Mouse (Mus musculus): ENCODE measurements around the gene Uhrf1. TPM values are rescaled to one million over a fixed set of nuclear protein-coding genes. Genes with fewer than 3 reads are reported as not detected.

The Uhrf1 gene
- polyA plus RNA-seq, 1 experiment from 2014 or later = 13.6 TPM

GRCm38 (mm10) chr17:56300186-56300585 lies 2.9 kb upstream of the Uhrf1 start, which contains the start of gene Arrdc5:
Gene Arrdc5 (minus strand): TSS chr17:56300286.
- no peak within 1 kb of the TSS for H3K27ac ChIP-seq
- WGBS (ENCODE audit: missing documents) = 85% methylated on average over 9 of the region's 9 CpGs
- H3K36me3 ChIP-seq (ENCODE audit: inconsistent target) = no peaks in the 10 kb centered on the region
- H3K4me3 ChIP-seq (ENCODE audit: inconsistent target) = no peak within 1 kb of the TSS
- peaks cover 11% of the 10 kb centered on the region for H3K79me2 ChIP-seq (ENCODE audit: inconsistent target)

DNA sequence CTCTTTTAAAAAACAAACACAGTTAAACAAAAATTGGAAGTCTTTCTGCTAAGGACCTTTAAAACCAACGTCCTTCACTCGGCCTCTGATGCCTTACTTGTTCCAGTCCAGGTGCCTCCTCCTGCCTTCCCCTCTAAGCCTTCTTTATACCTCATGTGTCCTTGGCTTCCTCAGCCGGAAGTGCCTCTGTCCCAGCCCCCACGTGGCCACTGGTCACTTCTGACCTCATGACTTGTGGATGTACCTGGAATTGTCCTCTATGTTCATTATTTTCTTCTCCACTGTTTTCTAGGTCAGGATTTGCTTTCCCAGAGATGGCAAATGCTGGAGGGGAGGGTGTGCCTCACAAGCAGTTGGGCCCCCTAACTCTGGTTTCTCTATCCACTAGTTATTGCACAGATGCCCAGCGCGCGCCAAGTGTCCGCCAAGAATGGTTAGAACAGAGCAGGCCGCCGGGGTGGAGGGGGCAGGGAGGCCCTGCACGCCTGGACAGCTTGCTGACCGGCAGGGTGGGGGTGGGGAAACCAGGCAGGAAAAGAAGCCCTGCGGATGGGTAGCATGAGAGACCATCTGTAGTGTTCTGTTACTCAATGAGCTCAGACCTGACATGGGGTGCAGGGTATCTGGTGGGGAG lies 641 bp upstream of the Uhrf1 start:
- Histone ChIP-seq H3K36me3 (ENCODE audit: inconsistent target) (no peaks in the 10 kb centered on the region), H3K27ac (peak overlapping the region; percentile 82), H3K4me3 (ENCODE audit: inconsistent target) (no peak overlapping the region), H3K79me2 (ENCODE audit: inconsistent target) (peaks cover 34% of the 10 kb centered on the region)
- 80% methylated on average over 12 of the region's 13 CpGs for WGBS (ENCODE audit: missing documents)

GRCm38 (mm10) chr17:56303847-56304586 lies 896 bp downstream of the Uhrf1 start:
- Histone ChIP-seq H3K4me3 (ENCODE audit: inconsistent target) (peak overlapping the region; percentile 88), H3K27ac (peak overlapping the region; percentile 82), H3K36me3 (ENCODE audit: inconsistent target) (no peaks in the 10 kb centered on the region), H3K79me2 (ENCODE audit: inconsistent target) (peaks cover 49% of the 10 kb centered on the region)
- 0% methylated on average over 64 of the region's 68 CpGs for WGBS (ENCODE audit: missing documents)

DNA sequence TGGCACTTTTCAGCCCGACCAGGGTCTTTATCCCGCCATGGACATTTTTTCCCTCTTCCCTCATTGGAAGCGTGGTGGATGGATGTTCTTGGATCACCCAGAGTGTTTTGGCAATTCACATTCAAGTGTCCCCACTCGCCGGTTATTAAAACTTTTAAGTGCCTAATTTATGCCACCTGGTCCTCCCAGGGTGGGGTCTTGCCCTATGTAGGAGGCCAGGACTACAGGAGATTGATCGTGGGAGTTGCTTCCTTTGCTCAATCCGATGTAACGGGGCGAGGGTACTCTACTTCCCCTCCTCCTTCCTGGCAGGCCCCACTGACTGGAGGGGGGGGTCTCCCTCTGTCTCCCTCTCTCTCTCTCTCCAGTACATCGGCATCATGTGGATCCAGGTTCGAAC lies 1.6 kb downstream of the Uhrf1 start:
- Histone ChIP-seq H3K79me2 (ENCODE audit: inconsistent target) (peaks cover 54% of the 10 kb centered on the region), H3K27ac (no peak overlapping the region; the same call in 1 of the 2 replicates), H3K36me3 (ENCODE audit: inconsistent target) (no peaks in the 10 kb centered on the region), H3K4me3 (ENCODE audit: inconsistent target) (peak overlapping the region; percentile 88)
- WGBS (ENCODE audit: missing documents) = 26% methylated on average over 11 of the region's 11 CpGs

DNA sequence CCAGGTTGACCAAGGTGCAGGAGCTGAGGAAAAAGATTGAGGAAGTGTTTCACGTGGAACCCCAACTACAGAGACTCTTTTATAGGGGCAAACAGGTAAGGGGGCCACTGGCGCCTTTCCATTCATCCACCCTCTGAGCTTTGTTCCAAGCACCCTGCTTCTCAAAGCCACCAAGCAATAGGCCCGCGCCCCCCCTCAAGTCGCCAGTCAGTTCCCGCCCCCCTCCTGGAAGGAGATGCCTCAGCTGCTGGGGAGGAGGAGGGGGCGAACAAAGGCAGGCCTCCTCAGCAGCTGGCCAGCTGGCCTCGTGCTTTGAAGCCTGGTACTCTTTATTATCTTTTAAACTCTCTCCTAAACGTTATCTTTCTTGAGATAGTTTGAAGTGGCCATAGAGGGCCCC lies 2.0 kb downstream of the Uhrf1 start:
- WGBS (ENCODE audit: missing documents) = 87% methylated on average over 5 of the region's 9 CpGs
- Histone ChIP-seq H3K79me2 (ENCODE audit: inconsistent target) (peaks cover 54% of the 10 kb centered on the region), H3K27ac (no peak overlapping the region), H3K4me3 (ENCODE audit: inconsistent target) (peak overlapping the region; percentile 88), H3K36me3 (ENCODE audit: inconsistent target) (no peaks in the 10 kb centered on the region)

DNA sequence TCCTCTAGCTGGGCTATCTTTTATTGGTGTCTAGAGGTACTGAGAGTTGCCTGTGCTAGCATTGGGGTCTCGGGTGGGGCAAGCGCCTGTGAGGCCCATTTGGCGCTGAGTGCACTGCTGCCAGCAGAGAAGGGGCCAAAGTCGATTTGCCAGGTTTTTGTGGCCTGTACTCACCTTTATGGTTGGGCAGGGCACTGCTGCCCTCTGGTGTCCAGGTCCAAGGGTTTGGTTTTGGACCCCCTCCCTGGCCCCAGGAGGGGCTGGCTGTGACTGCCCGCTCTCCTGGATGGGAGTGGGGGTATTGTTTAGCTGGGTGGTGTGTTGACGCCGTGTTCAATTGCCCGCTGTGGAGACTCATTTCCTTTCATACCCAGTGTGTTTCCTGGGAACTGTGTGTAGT lies 2.7 kb downstream of the Uhrf1 start:
- no peak overlapping the region for H3K4me3 ChIP-seq (ENCODE audit: inconsistent target)
- H3K36me3 ChIP-seq (ENCODE audit: inconsistent target) = no peaks in the 10 kb centered on the region
- H3K79me2 ChIP-seq (ENCODE audit: inconsistent target) = peaks cover 54% of the 10 kb centered on the region
- no peak overlapping the region for H3K27ac ChIP-seq
- 87% methylated on average over 8 of the region's 8 CpGs for WGBS (ENCODE audit: missing documents)

- Histone ChIP-seq H3K27ac (no peak overlapping the region), H3K79me2 (ENCODE audit: inconsistent target) (peaks cover 54% of the 10 kb centered on the region), H3K4me3 (ENCODE audit: inconsistent target) (no peak overlapping the region), H3K36me3 (ENCODE audit: inconsistent target) (no peaks in the 10 kb centered on the region)
- WGBS (ENCODE audit: missing documents) = 89% methylated on average over 4 of the region's 6 CpGs
Measured at GRCm38 (mm10) chr17:56308088-56308487, 5.0 kb downstream of the Uhrf1 start.

DNA sequence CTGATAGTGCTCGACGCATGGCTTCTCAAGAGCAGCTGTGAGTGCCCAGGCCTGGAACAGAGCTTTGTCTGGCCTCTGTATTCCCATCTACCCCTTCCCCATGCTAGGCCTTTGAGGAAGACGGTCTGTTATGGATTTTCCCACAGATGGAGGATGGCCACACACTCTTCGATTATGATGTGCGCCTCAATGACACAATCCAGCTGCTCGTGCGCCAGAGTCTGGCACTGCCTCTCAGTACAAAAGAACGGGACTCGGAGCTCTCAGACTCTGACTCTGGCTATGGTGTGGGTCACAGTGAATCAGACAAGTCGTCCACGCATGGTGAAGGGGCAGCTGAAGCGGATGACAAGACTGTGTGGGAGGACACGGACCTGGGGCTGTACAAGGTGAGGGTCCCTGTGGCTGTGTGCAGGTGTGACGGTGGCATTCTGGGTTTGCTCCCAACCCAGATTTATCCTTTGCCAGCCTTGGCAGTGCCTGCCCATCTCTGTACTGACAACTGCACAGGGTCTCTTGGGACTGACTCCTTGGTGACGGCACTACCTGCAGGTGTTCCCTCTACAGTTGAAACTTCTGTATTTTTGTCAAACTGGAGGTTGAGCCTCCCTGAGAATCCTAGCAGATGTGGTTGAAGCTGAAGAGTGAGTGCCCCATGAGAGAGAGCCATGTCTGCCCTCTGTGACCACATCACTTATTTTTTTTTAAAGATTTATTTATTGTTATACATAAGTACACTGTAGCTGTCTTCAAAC lies 6.2 kb downstream of the Uhrf1 start:
- Histone ChIP-seq H3K36me3 (ENCODE audit: inconsistent target) (no peaks in the 10 kb centered on the region), H3K4me3 (ENCODE audit: inconsistent target) (no peak overlapping the region), H3K79me2 (ENCODE audit: inconsistent target) (peaks cover 52% of the 10 kb centered on the region), H3K27ac (no peak overlapping the region)
- WGBS (ENCODE audit: missing documents) = 92% methylated on average over 12 of the region's 15 CpGs

DNA sequence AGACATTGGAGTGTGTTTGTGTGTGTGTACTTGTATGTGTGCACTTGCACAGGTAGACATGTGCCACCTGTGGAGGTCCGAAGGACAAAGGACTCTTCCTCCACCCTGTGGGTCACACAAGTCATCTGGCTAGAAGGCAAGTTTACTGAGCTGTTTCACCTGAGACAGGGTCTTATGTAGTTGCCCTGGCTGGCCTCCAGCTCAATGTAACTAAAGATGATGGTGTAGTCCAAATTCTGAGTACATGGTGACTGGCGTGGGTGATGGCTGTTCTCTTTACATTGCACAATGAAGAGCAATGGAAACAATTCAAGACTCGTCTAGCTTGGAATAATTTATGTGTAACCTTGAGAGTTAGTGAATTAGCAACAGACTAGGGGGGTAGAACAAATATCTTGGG lies 21.3 kb downstream of the Uhrf1 start:
- peaks cover 28% of the 10 kb centered on the region; the same call in 1 of the 2 replicates for H3K79me2 ChIP-seq (ENCODE audit: inconsistent target)
- no peak overlapping the region for H3K4me3 ChIP-seq (ENCODE audit: inconsistent target)
- no peak overlapping the region for H3K27ac ChIP-seq
- whole genome bisulfite sequencing (ENCODE audit: missing documents) = 86% methylated on average over 3 of the region's 3 CpGs
- H3K36me3 ChIP-seq (ENCODE audit: inconsistent target) = no peaks in the 10 kb centered on the region

GRCm38 (mm10) chr17:56325450-56326152 lies 22.5 kb downstream of the Uhrf1 start, which contains the start of gene Kdm4b:
Gene Kdm4b (plus strand): TSS chr17:56326062.
- 2% methylated on average over 46 of the region's 57 CpGs for WGBS (ENCODE audit: missing documents)
- peak within 1 kb of the TSS; percentile 61 for H3K27ac ChIP-seq
- no peaks in the 10 kb centered on the region for H3K36me3 ChIP-seq (ENCODE audit: inconsistent target)
- H3K79me2 ChIP-seq (ENCODE audit: inconsistent target) = peaks cover 39% of the 10 kb centered on the region; the same call in 1 of the 2 replicates
- peak within 1 kb of the TSS; percentile 35 for H3K4me3 ChIP-seq (ENCODE audit: inconsistent target)

DNA sequence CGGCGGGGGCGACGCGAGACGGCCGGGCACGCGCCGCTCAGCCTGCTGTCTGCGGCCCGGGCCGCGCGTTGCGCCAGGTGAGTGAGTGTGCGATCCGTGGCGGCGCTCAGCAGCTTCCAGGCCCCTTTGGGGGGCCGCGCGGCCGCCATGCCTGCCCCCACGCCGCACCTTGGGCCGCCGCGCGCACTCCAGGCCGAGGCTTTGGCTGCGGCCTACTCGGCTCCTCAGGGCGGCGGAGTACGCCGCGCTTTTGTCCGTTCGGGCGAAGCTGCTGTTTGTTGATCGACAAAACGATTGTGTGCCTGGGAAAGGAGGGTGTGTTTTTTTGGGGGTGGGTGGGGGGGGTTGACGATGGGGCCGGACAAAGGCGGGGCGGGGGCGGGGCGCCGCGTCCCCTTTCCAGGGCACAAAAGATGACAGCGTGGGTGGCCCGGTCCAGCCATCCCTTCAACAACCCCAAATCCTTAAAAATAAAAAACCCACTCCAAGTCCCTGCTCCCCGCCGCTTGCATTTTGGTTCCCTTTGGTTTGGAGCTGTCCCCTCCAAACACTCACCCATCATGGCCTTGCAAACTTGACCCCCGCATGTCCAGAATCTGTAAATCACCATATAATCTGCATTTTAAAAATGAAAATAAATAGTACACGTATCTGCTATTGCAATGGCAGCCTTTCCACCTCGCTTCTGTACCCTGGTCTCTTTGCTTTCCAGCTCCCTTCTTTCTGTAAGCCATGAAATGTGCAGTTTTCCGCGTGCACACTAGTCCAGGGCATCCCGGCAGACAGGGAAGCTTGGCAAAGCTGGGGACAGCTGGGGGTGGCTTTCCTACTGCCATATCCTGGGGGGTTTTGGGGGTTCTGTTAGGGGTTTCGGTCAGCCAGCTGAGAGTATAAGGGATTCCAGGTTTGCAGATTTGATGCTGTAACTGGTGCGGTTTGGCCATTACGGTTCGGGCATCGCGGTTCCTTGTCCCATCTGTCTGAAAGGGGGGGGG lies 23.3 kb downstream of the Uhrf1 start:
- Histone ChIP-seq H3K79me2 (ENCODE audit: inconsistent target) (peaks cover 48% of the 10 kb centered on the region), H3K36me3 (ENCODE audit: inconsistent target) (no peaks in the 10 kb centered on the region), H3K27ac (no peak overlapping the region), H3K4me3 (ENCODE audit: inconsistent target) (peak overlapping the region; percentile 35)
- WGBS (ENCODE audit: missing documents) = 5% methylated on average over 52 of the region's 67 CpGs

DNA sequence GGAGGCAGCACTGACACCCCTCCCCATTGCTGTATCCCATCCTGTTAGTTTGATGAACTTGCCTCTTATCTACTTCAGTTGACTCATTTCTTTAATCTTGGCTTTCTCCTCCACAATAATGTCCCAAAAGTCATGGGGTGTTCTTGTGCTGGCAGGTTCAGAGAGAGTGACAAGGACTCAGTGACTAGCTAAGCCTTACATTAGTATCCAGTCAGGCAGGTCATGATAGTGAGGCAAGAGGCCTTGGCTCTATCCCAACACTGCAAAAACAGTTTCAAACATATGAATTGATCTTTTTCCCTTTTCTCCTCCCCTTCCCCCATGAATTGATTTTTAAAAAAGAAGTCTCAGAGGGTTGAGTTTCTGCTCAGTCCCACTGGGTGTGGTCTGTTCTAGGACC lies 26.1 kb downstream of the Uhrf1 start:
- no peak overlapping the region for H3K27ac ChIP-seq
- H3K36me3 ChIP-seq (ENCODE audit: inconsistent target) = no peaks in the 10 kb centered on the region
- no peak overlapping the region for H3K4me3 ChIP-seq (ENCODE audit: inconsistent target)
- H3K79me2 ChIP-seq (ENCODE audit: inconsistent target) = peaks cover 73% of the 10 kb centered on the region

GRCm38 (mm10) chr17:56330345-56330744 lies 27.2 kb downstream of the Uhrf1 start:
- Histone ChIP-seq H3K36me3 (ENCODE audit: inconsistent target) (no peaks in the 10 kb centered on the region), H3K4me3 (ENCODE audit: inconsistent target) (no peak overlapping the region), H3K79me2 (ENCODE audit: inconsistent target) (peaks cover 82% of the 10 kb centered on the region), H3K27ac (no peak overlapping the region)
- WGBS (ENCODE audit: missing documents) = 67% methylated on average over 3 of the region's 3 CpGs

Data from macrophage (primary cell).